In genomic region chr11:116424621-116425407, GRCm38 (mm10) we compare ENCODE assay signal across 20 mouse cellular contexts. TPM values are rescaled to one million over a fixed set of nuclear protein-coding genes. Genes with fewer than 3 reads are reported as not detected.
A peak's percentile ranks its signal among the peaks of the same experiment; 100 is the strongest.
DNase-seq lines count a peak whose midpoint lies in the region; ATAC-seq and TF ChIP-seq lines count a peak whose summit lies in the region.
"Had no signal": no experiment of that assay in that cellular context is flagged by ENCODE, and none has a peak within 500 bp of the region (broad histone marks: within the 10 kb centered on the region; RNA-seq: fewer than 3 reads in every experiment).

No protein-coding gene starts in this region.

- WGBS in heart, adult 2 months = 39% methylated on average over 8 of the region's 8 CpGs
- 41% methylated on average over 8 of the region's 8 CpGs for WGBS in intestine, postnatal 0 days

- H3K36me3 ChIP-seq in heart, adult 2 months (ENCODE audit: control insufficient read depth, insufficient read depth, low read length) = no peaks in the 10 kb centered on the region
- H3K36me3 ChIP-seq in megakaryocyte, embryonic 14.5 days (replicated peaks; ENCODE audit: low read length) = no peaks in the 10 kb centered on the region
- H3K36me3 ChIP-seq in intestine, postnatal 0 days (ENCODE audit: control insufficient read depth, insufficient read depth) = no peaks in the 10 kb centered on the region
- H3K36me3 ChIP-seq: hindbrain, embryonic 12.5 days; limb, embryonic 15.5 days; neural tube, embryonic 12.5 days had no signal

- H3K27me3 ChIP-seq in heart, adult 2 months (ENCODE audit: control insufficient read depth, insufficient read depth, low read length) = no peaks in the 10 kb centered on the region
- peaks cover 18% of the 10 kb centered on the region for H3K27me3 ChIP-seq in megakaryocyte, embryonic 14.5 days (replicated peaks)
- no peaks in the 10 kb centered on the region for H3K27me3 ChIP-seq in intestine, postnatal 0 days (replicated peaks; ENCODE audit: control insufficient read depth, insufficient read depth, low read length)
- H3K27me3 ChIP-seq: hindbrain, embryonic 12.5 days; limb, embryonic 15.5 days; neural tube, embryonic 12.5 days had no signal

- no peak for DNase-seq in heart, adult 2 months
- DNase-seq in heart, adult 9 months (ENCODE audit: low spot score in 2 of 2) = no peak
- peak; percentile 36 for DNase-seq in naive thymus-derived CD4-positive, alpha-beta T cell, adult 2 months (ENCODE audit: low read depth)
- DNase-seq in natural killer cell, adult 2 months (ENCODE audit: low spot score in 2 of 2) = no peak
- DNase-seq: adrenal gland, postnatal 14 days; cerebellum, postnatal 25 days; right cerebral cortex, postnatal 4 days had no signal

- intact Hi-C loops in heart, adult 2 months (cut with DNase I) = no loop called here

- H3K79me2 ChIP-seq in heart, adult 2 months (replicated peaks; ENCODE audit: control insufficient read depth, insufficient read depth, low read length) = no peaks in the 10 kb centered on the region

- H3K4me1 ChIP-seq in heart, adult 2 months (ENCODE audit: control insufficient read depth, insufficient read depth, low read length) = peaks cover 3% of the 10 kb centered on the region
- peaks cover 49% of the 10 kb centered on the region for H3K4me1 ChIP-seq in megakaryocyte, embryonic 14.5 days
- H3K4me1 ChIP-seq in intestine, postnatal 0 days (replicated peaks; ENCODE audit: control insufficient read depth, insufficient read depth, low read length) = 0 out of 2 replicates have a peak, but pooled peaks cover 5% of the 10 kb centered on the region
- H3K4me1 ChIP-seq: hindbrain, embryonic 12.5 days; limb, embryonic 15.5 days; neural tube, embryonic 12.5 days had no signal

- ATAC-seq in megakaryocyte, adult 5-6 weeks (ENCODE audit: poor library complexity, severe bottlenecking) = no peak
- no peak for ATAC-seq in intestine, postnatal 0 days
- ATAC-seq in frontal cortex, adult (ENCODE audit: low TSS enrichment) = no peak
- ATAC-seq: forebrain, embryonic 14.5 days; midbrain, embryonic 16.5 days had no signal

- no peak for TF ChIP-seq POLR2A in heart, adult 2 months (IDR thresholded peaks at IDR 0.05; ENCODE audit: insufficient read depth, low read depth, low read length)

- TF ChIP-seq EP300 in heart, adult 2 months (IDR thresholded peaks at IDR 0.05; ENCODE audit: insufficient read depth, low read depth, low read length) = no peak

- TF ChIP-seq CTCF in heart, adult 2 months (IDR thresholded peaks at IDR 0.05) = no peak
- TF ChIP-seq CTCF in intestine, postnatal 0 days (IDR thresholded peaks at IDR 0.05; ENCODE audit: low read depth) = no peak

- no peak overlapping the region for H3K4me3 ChIP-seq in heart, adult 2 months
- peak overlapping the region; percentile 89 for H3K4me3 ChIP-seq in megakaryocyte, embryonic 14.5 days (replicated peaks)
- no peak overlapping the region for H3K4me3 ChIP-seq in intestine, postnatal 0 days (ENCODE audit: low read depth, low read length)
- H3K4me3 ChIP-seq: gastrocnemius, adult 2 months; hindbrain, embryonic 12.5 days; limb, embryonic 15.5 days; neural tube, embryonic 12.5 days had no signal

- no peak overlapping the region for H3K9ac ChIP-seq in heart, adult 2 months (ENCODE audit: low read depth, low read length)
- no peak overlapping the region for H3K9ac ChIP-seq in intestine, postnatal 0 days (ENCODE audit: low read depth, low read length)
- H3K9ac ChIP-seq: hindbrain, embryonic 12.5 days; limb, embryonic 15.5 days; neural tube, embryonic 12.5 days had no signal

- no peak overlapping the region for H3K4me2 ChIP-seq in intestine, postnatal 0 days (replicated peaks; ENCODE audit: low read depth)
- H3K4me2 ChIP-seq: hindbrain, embryonic 12.5 days; limb, embryonic 15.5 days; neural tube, embryonic 12.5 days had no signal

- H3K9me3 ChIP-seq in megakaryocyte, embryonic 14.5 days = 0 out of 2 replicates have a peak, but pooled peaks cover 3% of the 10 kb centered on the region
- no peaks in the 10 kb centered on the region for H3K9me3 ChIP-seq in intestine, postnatal 0 days (ENCODE audit: control insufficient read depth)
- H3K9me3 ChIP-seq: hindbrain, embryonic 12.5 days; limb, embryonic 15.5 days; neural tube, embryonic 12.5 days had no signal

- H3K27ac ChIP-seq in heart, adult 2 months = peak overlapping the region; percentile 16; the same call in 1 of the 2 replicates
- H3K27ac ChIP-seq in intestine, postnatal 0 days (ENCODE audit: low read depth, low read length) = peak overlapping the region; percentile 23; the same call in 1 of the 2 replicates
- H3K27ac ChIP-seq: hindbrain, embryonic 12.5 days; kidney, postnatal 0 days; limb, embryonic 15.5 days; neural tube, embryonic 12.5 days had no signal

RNA-seq across cellular contexts. Expression of gene Ubald2, which starts 9.1 kb away (rescaled TPM):
- total RNA-seq in heart, adult 2 months (2021) = 10 to 100 TPM; 29.2 to 34.1 TPM
- polyA plus RNA-seq in heart, adult 2 months (2012; rRNA removed) = 45.5 and 80.1 TPM in 2 replicates
- polyA plus RNA-seq in megakaryocyte, embryonic 14.5 days (2012; ENCODE audit: insufficient read depth, low replicate concordance) = 443 and 805 TPM in 2 replicates
- total RNA-seq in megakaryocyte, adult 5-6 weeks (2015) = 94.1 and 112 TPM in 2 replicates
- total RNA-seq in megakaryocyte, adult 5-6 weeks (2017) = 58.4 and 64.0 TPM in 2 replicates
- 60.2 and 60.6 TPM in 2 replicates for polyA plus RNA-seq in intestine, postnatal 0 days (2015; fragmentation: Nextera tagmentation; extraction: Ambion mirVana)

RNA-seq across cellular contexts. Expression of gene Rnf157, which starts 12.0 kb away (rescaled TPM):
- 1 to 10 TPM; 6.0 to 7.2 TPM for total RNA-seq in heart, adult 2 months (2021)
- 3.0 and 5.7 TPM in 2 replicates for polyA plus RNA-seq in heart, adult 2 months (2012; rRNA removed)
- polyA plus RNA-seq in megakaryocyte, embryonic 14.5 days (2012; ENCODE audit: insufficient read depth, low replicate concordance) = 1.2 and 1.8 TPM in 2 replicates
- total RNA-seq in megakaryocyte, adult 5-6 weeks (2015) = 6.2 and 7.0 TPM in 2 replicates
- total RNA-seq in megakaryocyte, adult 5-6 weeks (2017) = 5.7 and 7.1 TPM in 2 replicates
- 4.9 and 6.6 TPM in 2 replicates for polyA plus RNA-seq in intestine, postnatal 0 days (2015; fragmentation: Nextera tagmentation; extraction: Ambion mirVana)

RNA-seq across cellular contexts. Expression of gene Qrich2, which starts 41.2 kb away (rescaled TPM):
- total RNA-seq in heart, adult 2 months (2021) = not detected
- polyA plus RNA-seq in heart, adult 2 months (2012; rRNA removed) = 0.18 and 0.23 TPM in 2 replicates
- polyA plus RNA-seq in megakaryocyte, embryonic 14.5 days (2012; ENCODE audit: insufficient read depth, low replicate concordance) = not detected in 2 replicates
- not detected in 2 replicates for total RNA-seq in megakaryocyte, adult 5-6 weeks (2015)
- total RNA-seq in megakaryocyte, adult 5-6 weeks (2017) = 0.18 and 0.65 TPM in 2 replicates
- 0.14 TPM in 1 of 2 replicates, not detected in the other for polyA plus RNA-seq in intestine, postnatal 0 days (2015; fragmentation: Nextera tagmentation; extraction: Ambion mirVana)
- total RNA-seq: adrenal gland, postnatal 14 days had no signal
- polyA plus RNA-seq: forebrain, embryonic 14.5 days; heart, embryonic 14.5 days; neural tube, embryonic 12.5 days; stomach, embryonic 14.5 days had no signal
